Mouse (Mus musculus) myocyte (in vitro differentiated cells): ENCODE measurements around the gene Dnmbp.

Source experiments
- CEBPB ChIP-seq: IDR thresholded peaks from 2 replicates; pipeline ENCODE4 v1.6.1; 2011; ENCODE audit warnings: mild to moderate bottlenecking, moderate library complexity; ENCODE audit not compliant: poor library complexity, insufficient read depth, severe bottlenecking
- E2F4 ChIP-seq: IDR thresholded peaks from one replicate; pipeline ENCODE4 v1.6.1; 2011; ENCODE audit warnings: mild to moderate bottlenecking, control low read depth, moderate library complexity; ENCODE audit not compliant: insufficient read depth
- MAX ChIP-seq: IDR thresholded peaks from one replicate; pipeline ENCODE4 v1.6.1; 2011; ENCODE audit warnings: low read depth, mild to moderate bottlenecking, control low read depth
- MYOD1 ChIP-seq, 3 experiments: IDR thresholded peaks; one replicate each; pipeline ENCODE4 v1.6.1; 2011; ENCODE audit warnings: control low read depth in 2 of 3, low read depth in 2 of 3, mild to moderate bottlenecking in 2 of 3, moderate library complexity in 1 of 3; ENCODE audit not compliant: insufficient read length in 2 of 3, control insufficient read depth in 1 of 3
- POLR2A ChIP-seq: IDR thresholded peaks from one replicate; pipeline ENCODE4 v1.6.1; 2011; ENCODE audit warnings: low read depth, mild to moderate bottlenecking, control low read depth, moderate library complexity; ENCODE audit not compliant: insufficient read length
- POLR2AphosphoS2 ChIP-seq: IDR thresholded peaks from one replicate; pipeline ENCODE4 v1.6.1; 2011; ENCODE audit warnings: low read depth, control low read depth; ENCODE audit not compliant: insufficient read length
- REST ChIP-seq: IDR thresholded peaks from one replicate; pipeline ENCODE4 v1.6.1; 2011; ENCODE audit warnings: mild to moderate bottlenecking, control low read depth, moderate library complexity; ENCODE audit not compliant: insufficient read depth, insufficient read length
- SRF ChIP-seq: IDR thresholded peaks from one replicate; pipeline ENCODE4 v1.6.1; 2011; ENCODE audit warnings: low read depth; ENCODE audit not compliant: control insufficient read depth, insufficient read length
- TCF12 ChIP-seq: IDR thresholded peaks from one replicate; pipeline ENCODE4 v1.6.1; 2011; ENCODE audit warnings: mild to moderate bottlenecking, control low read depth; ENCODE audit not compliant: poor library complexity, insufficient read depth, severe bottlenecking
- USF1 ChIP-seq: IDR thresholded peaks from one replicate; pipeline ENCODE4 v1.6.1; 2011; ENCODE audit warnings: low read depth, mild to moderate bottlenecking, control low read depth, moderate library complexity

GRCm38 (mm10) chr19:43968436-43969026 is 28.5 kb upstream of the Dnmbp start:
- TF ChIP-seq POLR2A (no peak), MAX (no peak), MYOD1 (IDR thresholded peaks at IDR 0.05; ENCODE audit: control insufficient read depth in 1 of 3, insufficient read length in 2 of 3, low read depth in 2 of 3) (no peak), E2F4 (no peak), REST (no peak), TCF12 (no peak), SRF (no peak), POLR2AphosphoS2 (no peak), USF1 (no peak), CEBPB (no peak)
